Mouse (Mus musculus) stomach, embryonic 15.5 days (tissue): Measurements from ENCODE around the gene Smg7. TPM values are rescaled to one million over a fixed set of nuclear protein-coding genes. Genes with fewer than 3 reads are reported as not detected.
A peak's percentile ranks its signal among the peaks of the same experiment; 100 is the strongest.
"Not testable (repeated sequence)": the region's sequence is repeated elsewhere in the genome, so short reads cannot be mapped to it uniquely, and the experiment has no call there.

Experiments used
- ATAC-seq: fragments of 200-750 bp; cut with Nextera tagmentation; 2 replicates; pipeline ENCODE4 v1.8.0; 2017; ENCODE audit warnings: low read depth, moderate number of reproducible peaks, moderate TSS enrichment; ENCODE audit not compliant: insufficient read depth, low FRiP score
- H3K27ac ChIP-seq: fragments of 300-500 bp; sonication (generic); 2 replicates; pipeline ENCODE4 v1.5.1; 2015; ENCODE audit warnings: mild to moderate bottlenecking, inconsistent platforms
- H3K27me3 ChIP-seq: fragments of 300-500 bp; sonication (generic); replicated peaks from 2 replicates; pipeline ENCODE4 v1.6.1; 2015; ENCODE audit warnings: inconsistent platforms
- H3K36me3 ChIP-seq: fragments of 300-500 bp; sonication (generic); 2 replicates; pipeline ENCODE4 v1.6.1; 2015; ENCODE audit warnings: inconsistent platforms
- H3K4me1 ChIP-seq: fragments of 300-500 bp; sonication (generic); 2 replicates; pipeline ENCODE4 v1.6.1; 2015; ENCODE audit warnings: inconsistent platforms
- H3K4me2 ChIP-seq: fragments of 300-500 bp; sonication (generic); 2 replicates; pipeline ENCODE4 v1.6.1; 2015; ENCODE audit warnings: mild to moderate bottlenecking, inconsistent platforms
- H3K4me3 ChIP-seq: fragments of 300-500 bp; sonication (generic); replicated peaks from 2 replicates; pipeline ENCODE4 v1.5.1; 2015; ENCODE audit warnings: inconsistent platforms
- H3K9ac ChIP-seq: fragments of 300-500 bp; sonication (generic); 2 replicates; pipeline ENCODE4 v1.6.1; 2015; ENCODE audit warnings: inconsistent platforms
- H3K9me3 ChIP-seq: fragments of 300-500 bp; sonication (generic); 2 replicates; pipeline ENCODE4 v1.6.1; 2016; ENCODE audit warnings: inconsistent platforms
- WGBS: fragments of 180-500 bp; shearing (Covaris S2); methylation state at CpG from one replicate; pipeline ENCODE4 v1.1.7; 2015; 5-methylcytosine and 5-hydroxymethylcytosine counted together
- polyA plus RNA-seq: library from polyadenylated mRNA; unstranded; fragments of >200 nt; fragmentation: Nextera tagmentation; extraction: Ambion mirVana; gene quantifications from 2 replicates; pipeline ENCODE4 v1.2.1, GENCODE M21; 2015

Smg7 gene
- polyA plus RNA-seq, 1 experiment from 2014 or later, result 22.8 TPM

- Histone ChIP-seq H3K4me1 (peaks cover 3% of the 10 kb centered on the region; the same call in 1 of the 2 replicates), H3K9me3 (no peaks in the 10 kb centered on the region), H3K36me3 (no peaks in the 10 kb centered on the region), H3K27me3 (no peaks in the 10 kb centered on the region), H3K4me3 (peak overlapping the region; percentile 97), H3K4me2 (peak overlapping the region; percentile 99), H3K9ac (peak overlapping the region; percentile 29), H3K27ac (peak overlapping the region; percentile 100)
- ATAC-seq, result no peak; the same call in 1 of the 2 replicates
- WGBS, result under 1% methylated on average over 36 of the region's 36 CpGs
These were observed 1.2 kb upstream of the Smg7 start for GRCm38 (mm10) chr1:152903591-152904135.

DNA sequence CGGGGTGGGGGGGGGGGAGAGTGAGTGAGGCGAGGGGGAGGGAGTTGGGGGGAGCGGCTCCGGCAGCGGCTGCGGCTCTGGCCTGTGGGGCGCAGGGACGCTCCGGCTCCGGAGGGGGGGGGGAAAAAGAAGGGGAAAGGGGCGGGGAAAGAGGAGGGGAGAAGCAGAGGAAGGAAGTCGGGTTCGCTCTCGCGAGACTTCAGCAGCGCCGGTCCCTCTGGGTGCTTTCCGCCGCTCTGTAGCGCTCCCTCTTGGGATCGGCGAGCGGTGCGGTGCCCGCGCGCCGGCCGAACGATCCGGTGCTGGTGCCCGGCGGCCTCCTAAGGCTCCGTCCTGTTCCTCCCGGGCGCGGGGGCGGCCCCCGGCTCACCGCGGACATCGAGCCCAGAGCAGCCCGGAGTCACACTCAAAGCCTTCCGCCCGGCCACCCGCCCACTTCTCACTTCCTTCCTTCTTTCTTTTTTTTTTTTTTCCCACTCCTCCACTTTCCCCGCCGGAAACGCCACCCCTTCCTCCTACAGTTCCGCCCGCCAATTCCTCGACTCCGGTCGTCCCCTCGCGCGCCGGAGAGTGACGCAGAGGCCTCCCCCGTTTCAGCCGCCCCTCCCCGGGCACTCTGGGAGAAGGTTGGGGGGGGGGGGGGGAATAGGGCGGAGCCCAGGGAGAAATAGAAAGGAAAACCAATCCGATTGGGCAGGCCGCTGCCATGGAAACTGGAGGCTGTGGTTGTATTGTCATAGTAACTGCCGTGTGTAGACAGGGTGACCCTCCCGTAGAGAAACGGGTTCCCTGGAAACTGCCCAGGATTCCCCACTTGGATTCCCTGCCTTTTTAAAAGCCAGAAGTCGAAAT lies 445 bp upstream of the Smg7 start:
- Histone ChIP-seq H3K36me3 (no peaks in the 10 kb centered on the region), H3K9ac (peak overlapping the region; percentile 93), H3K9me3 (no peaks in the 10 kb centered on the region), H3K27me3 (no peaks in the 10 kb centered on the region), H3K27ac (peak overlapping the region; percentile 100), H3K4me2 (peak overlapping the region; percentile 99), H3K4me1 (peaks cover 3% of the 10 kb centered on the region; the same call in 1 of the 2 replicates), H3K4me3 (peak overlapping the region; percentile 97)
- under 1% methylated on average over 56 of the region's 69 CpGs for WGBS
- ATAC-seq, result peak; percentile 88

DNA sequence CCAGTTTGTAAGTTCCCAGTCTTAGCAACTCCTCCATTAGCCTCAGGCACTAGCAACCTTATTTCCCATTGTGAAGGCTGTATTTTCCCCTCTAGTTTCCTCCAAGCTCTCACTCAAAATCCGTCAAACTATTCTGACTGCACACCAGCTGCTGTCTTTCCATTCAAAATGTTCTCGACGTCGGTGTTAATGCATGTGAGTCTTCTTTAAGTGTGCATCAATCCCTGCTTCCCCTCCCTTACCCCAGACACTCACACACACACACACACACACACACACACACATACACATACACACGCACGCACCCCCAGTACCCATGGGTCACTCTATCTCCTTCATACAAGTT lies 1.1 kb downstream of the Smg7 start:
- ATAC-seq, result no peak
- Histone ChIP-seq H3K27me3 (no peaks in the 10 kb centered on the region), H3K4me3 (peak overlapping the region; percentile 97), H3K9ac (peak overlapping the region; percentile 93), H3K4me1 (peaks cover 3% of the 10 kb centered on the region; the same call in 1 of the 2 replicates), H3K4me2 (peak overlapping the region; percentile 77), H3K9me3 (no peaks in the 10 kb centered on the region), H3K27ac (peak overlapping the region; percentile 100), H3K36me3 (no peaks in the 10 kb centered on the region)
- 2% methylated on average over 6 of the region's 6 CpGs for WGBS

DNA sequence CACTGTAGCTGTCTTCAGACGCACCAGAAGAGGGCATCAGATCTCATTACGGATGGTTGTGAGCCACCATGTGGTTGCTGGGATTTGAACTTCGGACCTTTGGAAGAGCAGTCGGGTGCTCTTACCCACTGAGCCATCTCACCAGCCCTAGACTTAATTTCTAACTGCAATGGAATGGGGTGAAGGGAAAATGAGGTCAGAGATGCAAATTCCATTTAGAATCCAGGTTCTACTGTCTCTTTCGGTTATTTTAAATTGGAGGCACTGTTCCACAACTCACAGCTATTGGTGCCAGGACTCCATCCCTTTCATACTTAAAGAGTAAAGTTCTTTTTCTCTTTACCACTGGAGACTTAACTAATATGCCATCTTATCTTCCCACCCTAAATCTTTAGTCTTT lies 14.4 kb downstream of the Smg7 start:
- not testable (repeated sequence) for ATAC-seq, H3K9me3 ChIP-seq, H3K4me2 ChIP-seq, H3K4me3 ChIP-seq, H3K27ac ChIP-seq, H3K27me3 ChIP-seq, H3K36me3 ChIP-seq, H3K9ac ChIP-seq, H3K4me1 ChIP-seq
- WGBS, result 95% methylated on average over 3 of the region's 5 CpGs

GRCm38 (mm10) chr1:152871031-152871430 lies 31.4 kb downstream of the Smg7 start:
- peaks cover 12% of the 10 kb centered on the region for H3K36me3 ChIP-seq
- ATAC-seq, result no peak
- no peak overlapping the region for H3K9ac ChIP-seq
- no peak overlapping the region for H3K27ac ChIP-seq
- 71% methylated on average over 3 of the region's 3 CpGs for WGBS
- peaks cover 2% of the 10 kb centered on the region; the same call in 1 of the 2 replicates for H3K4me1 ChIP-seq
- no peaks in the 10 kb centered on the region for H3K27me3 ChIP-seq
- no peak overlapping the region for H3K4me3 ChIP-seq
- no peaks in the 10 kb centered on the region for H3K9me3 ChIP-seq
- H3K4me2 ChIP-seq, result no peak overlapping the region

- Histone ChIP-seq H3K9ac (no peak overlapping the region), H3K27me3 (no peaks in the 10 kb centered on the region), H3K4me2 (no peak overlapping the region), H3K27ac (no peak overlapping the region), H3K4me1 (peaks cover 2% of the 10 kb centered on the region; the same call in 1 of the 2 replicates), H3K4me3 (no peak overlapping the region), H3K9me3 (no peaks in the 10 kb centered on the region), H3K36me3 (peaks cover 12% of the 10 kb centered on the region)
- 80% methylated on average over 6 of the region's 6 CpGs for WGBS
- ATAC-seq, result no peak
These were observed 32.5 kb downstream of the Smg7 start for GRCm38 (mm10) chr1:152869901-152870300.

DNA sequence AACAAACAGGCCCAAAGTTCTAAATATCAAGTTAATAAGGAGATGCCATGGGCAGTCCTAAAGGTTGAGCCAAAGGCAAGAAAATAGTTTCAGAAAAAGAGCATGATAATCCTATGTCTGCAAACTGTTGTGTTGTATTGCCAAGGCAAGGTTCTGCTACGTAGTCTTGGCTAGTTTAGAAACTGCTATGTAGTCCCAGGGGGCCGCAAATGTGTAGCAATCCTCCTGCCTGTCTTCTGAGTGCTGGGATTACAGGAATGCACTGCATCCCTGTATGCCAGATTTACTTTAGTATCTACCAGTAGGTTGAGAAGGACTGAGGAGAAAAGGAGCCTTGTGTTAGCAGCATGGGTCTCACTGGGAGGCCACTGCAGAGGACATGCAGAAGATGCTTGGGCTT lies 55.6 kb downstream of the Smg7 start:
- H3K4me1 ChIP-seq, result no peaks in the 10 kb centered on the region
- 87% methylated on average over 2 of the region's 2 CpGs for WGBS
- no peak overlapping the region for H3K9ac ChIP-seq
- ATAC-seq, result no peak
- no peaks in the 10 kb centered on the region for H3K9me3 ChIP-seq
- H3K27ac ChIP-seq, result no peak overlapping the region
- H3K36me3 ChIP-seq, result peaks cover 51% of the 10 kb centered on the region
- H3K4me3 ChIP-seq, result no peak overlapping the region
- no peaks in the 10 kb centered on the region for H3K27me3 ChIP-seq
- H3K4me2 ChIP-seq, result no peak overlapping the region

- H3K9me3 ChIP-seq, result no peaks in the 10 kb centered on the region
- WGBS, result 82% methylated on average over 3 of the region's 3 CpGs
- no peak for ATAC-seq
- H3K4me2 ChIP-seq, result no peak overlapping the region
- H3K27ac ChIP-seq, result no peak overlapping the region
- no peak overlapping the region for H3K4me3 ChIP-seq
- no peaks in the 10 kb centered on the region for H3K27me3 ChIP-seq
- H3K36me3 ChIP-seq, result peaks cover 53% of the 10 kb centered on the region
- no peaks in the 10 kb centered on the region for H3K4me1 ChIP-seq
- H3K9ac ChIP-seq, result no peak overlapping the region
These were observed 57.2 kb downstream of the Smg7 start for GRCm38 (mm10) chr1:152845211-152845730.

DNA sequence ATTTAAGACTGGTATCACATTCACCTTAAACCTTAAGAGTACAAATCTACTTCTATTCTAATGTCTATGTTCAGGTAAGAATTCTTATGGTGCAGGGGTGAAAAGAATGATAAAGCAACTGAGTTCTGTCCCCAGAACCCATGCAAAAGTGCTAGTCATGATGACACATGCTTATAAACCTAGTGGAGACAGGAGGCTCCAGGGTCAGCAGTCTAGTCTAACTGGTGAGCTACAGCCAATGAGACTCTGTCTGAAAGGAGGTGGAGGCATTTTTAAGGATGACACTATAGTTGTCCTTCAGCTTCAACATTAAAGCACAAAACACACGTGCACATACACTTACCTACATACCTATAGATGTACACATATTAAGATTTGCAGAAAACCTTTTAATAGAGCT lies 57.8 kb downstream of the Smg7 start:
- ATAC-seq, result no peak
- Histone ChIP-seq H3K4me3 (no peak overlapping the region), H3K4me1 (no peaks in the 10 kb centered on the region), H3K27me3 (no peaks in the 10 kb centered on the region), H3K9me3 (no peaks in the 10 kb centered on the region), H3K4me2 (no peak overlapping the region), H3K27ac (no peak overlapping the region), H3K36me3 (peaks cover 58% of the 10 kb centered on the region), H3K9ac (no peak overlapping the region)
- WGBS, result 93% methylated on average over 1 of the region's 1 CpGs

DNA sequence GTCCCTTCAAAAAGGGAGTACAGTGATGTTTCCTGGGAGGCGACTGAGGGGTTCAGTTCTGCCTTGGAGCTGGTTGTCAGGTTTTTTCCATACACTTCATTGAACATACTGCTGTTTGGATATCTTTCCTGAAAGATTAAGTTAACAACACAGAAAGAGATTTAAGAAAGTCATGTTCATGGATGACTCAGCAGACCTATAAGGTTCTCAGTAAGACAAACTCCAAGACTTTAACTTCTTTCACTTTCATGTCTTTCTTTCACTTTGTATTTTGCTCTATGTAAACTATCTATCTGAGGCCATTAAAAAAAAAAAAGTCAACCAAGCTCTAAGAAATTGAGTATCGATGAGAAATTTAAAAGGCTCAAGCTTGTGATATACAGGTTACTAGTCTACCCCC lies 61.4 kb downstream of the Smg7 start:
- WGBS, result 88% methylated on average over 2 of the region's 2 CpGs
- Histone ChIP-seq H3K9me3 (no peaks in the 10 kb centered on the region), H3K4me3 (no peak overlapping the region), H3K27me3 (no peaks in the 10 kb centered on the region), H3K9ac (no peak overlapping the region), H3K4me1 (no peaks in the 10 kb centered on the region), H3K36me3 (peaks cover 54% of the 10 kb centered on the region), H3K4me2 (no peak overlapping the region), H3K27ac (no peak overlapping the region)
- ATAC-seq, result no peak

GRCm38 (mm10) chr1:152840343-152840742 lies 62.1 kb downstream of the Smg7 start:
- Histone ChIP-seq H3K27ac (no peak overlapping the region), H3K36me3 (peaks cover 50% of the 10 kb centered on the region), H3K9ac (no peak overlapping the region), H3K4me1 (no peaks in the 10 kb centered on the region), H3K4me2 (no peak overlapping the region), H3K9me3 (no peaks in the 10 kb centered on the region), H3K27me3 (no peaks in the 10 kb centered on the region), H3K4me3 (no peak overlapping the region)
- WGBS, result 93% methylated on average over 3 of the region's 3 CpGs
- ATAC-seq, result no peak

GRCm38 (mm10) chr1:152838841-152839240 lies 63.6 kb downstream of the Smg7 start:
- peaks cover 42% of the 10 kb centered on the region for H3K36me3 ChIP-seq
- WGBS, result 90% methylated on average over 12 of the region's 12 CpGs

More at GRCm38 (mm10) chr1:152838841-152839240, 63.6 kb downstream of the Smg7 start:
- Histone ChIP-seq H3K4me3 (no peak overlapping the region), H3K27ac (no peak overlapping the region), H3K9ac (no peak overlapping the region), H3K9me3 (no peaks in the 10 kb centered on the region), H3K4me2 (no peak overlapping the region), H3K4me1 (no peaks in the 10 kb centered on the region), H3K27me3 (no peaks in the 10 kb centered on the region)
- ATAC-seq, result no peak
